Mouse (Mus musculus) forebrain, embryonic 16.5 days (tissue): Measurements from ENCODE around the gene Kctd3. TPM values are rescaled to one million over a fixed set of nuclear protein-coding genes. Genes with fewer than 3 reads are reported as not detected.

Experiments used
- ATAC-seq: fragments of 200-750 bp; cut with Nextera tagmentation; 2 replicates; pipeline ENCODE4 v1.8.0; 2017; ENCODE audit warnings: mild to moderate bottlenecking, moderate library complexity
- H3K27ac ChIP-seq: fragments of 300-500 bp; sonication (generic); 2 replicates; pipeline ENCODE4 v1.5.1; 2014; ENCODE audit warnings: low read length, control low read depth
- H3K27me3 ChIP-seq: fragments of 300-500 bp; sonication (generic); replicated peaks from 2 replicates; pipeline ENCODE4 v1.6.1; 2014; ENCODE audit warnings: low read length; ENCODE audit not compliant: control insufficient read depth, insufficient read depth
- H3K36me3 ChIP-seq: fragments of 300-500 bp; sonication (generic); 2 replicates; pipeline ENCODE4 v1.6.1; 2014; ENCODE audit not compliant: control insufficient read depth, insufficient read depth
- H3K4me1 ChIP-seq: fragments of 300-500 bp; sonication (generic); replicated peaks from 2 replicates; pipeline ENCODE4 v1.6.1; 2014; ENCODE audit warnings: low read length; ENCODE audit not compliant: control insufficient read depth, insufficient read depth
- H3K4me2 ChIP-seq: fragments of 300-500 bp; sonication (generic); 2 replicates; pipeline ENCODE4 v1.6.1; 2014; ENCODE audit warnings: mild to moderate bottlenecking, low read length, control low read depth
- H3K4me3 ChIP-seq: fragments of 300-500 bp; sonication (generic); replicated peaks from 2 replicates; pipeline ENCODE4 v1.5.1; 2014; ENCODE audit warnings: mild to moderate bottlenecking, low read length, control low read depth
- H3K9ac ChIP-seq: fragments of 300-500 bp; sonication (generic); replicated peaks from 2 replicates; pipeline ENCODE4 v1.6.1; 2014; ENCODE audit warnings: low read depth, low read length, control low read depth
- H3K9me3 ChIP-seq: fragments of 300-500 bp; sonication (generic); 2 replicates; pipeline ENCODE4 v1.6.1; 2016; ENCODE audit warnings: low read length; ENCODE audit not compliant: control insufficient read depth
- WGBS: fragments of 180-500 bp; shearing (Covaris S2); extraction: QIAGEN DNeasy Blood & Tissue Kit; methylation state at CpG from one replicate; pipeline ENCODE4 v1.1.7; 2014; 5-methylcytosine and 5-hydroxymethylcytosine counted together
- polyA plus RNA-seq: library from polyadenylated mRNA; unstranded; fragments of >200 nt; fragmentation: Nextera tagmentation; extraction: Ambion mirVana; gene quantifications from 2 replicates; pipeline ENCODE4 v1.2.1, GENCODE M21; 2015

Gene Kctd3
- polyA plus RNA-seq, 1 experiment from 2014 or later = 46.7 TPM

DNA sequence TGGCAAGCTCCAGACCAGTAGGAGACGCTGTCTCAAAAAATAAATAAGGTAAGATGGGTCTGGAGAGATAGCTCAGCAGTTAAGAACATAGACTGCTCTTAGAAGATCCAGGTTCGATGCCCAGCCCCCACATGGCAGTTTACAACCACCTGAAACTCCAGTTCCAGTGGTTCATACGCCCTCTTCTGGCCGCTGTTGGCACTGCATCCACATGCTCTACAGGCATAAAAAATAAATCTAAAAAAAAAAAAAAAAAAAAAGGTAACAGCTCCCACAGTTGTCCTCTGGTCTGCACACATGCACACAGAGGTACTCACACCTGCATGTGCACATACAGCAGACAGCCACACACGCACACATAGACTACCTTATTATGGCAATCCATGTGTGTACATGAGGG lies 59.8 kb downstream of the Kctd3 start:
- H3K4me1 ChIP-seq = peaks cover 5% of the 10 kb centered on the region; the same call in 1 of the 2 replicates
- WGBS = 70% methylated on average over 5 of the region's 5 CpGs
- H3K4me2 ChIP-seq = no peak overlapping the region
- no peak for ATAC-seq
- H3K4me3 ChIP-seq = no peak overlapping the region
- H3K9ac ChIP-seq = no peak overlapping the region
- no peaks in the 10 kb centered on the region for H3K9me3 ChIP-seq
- no peak overlapping the region for H3K27ac ChIP-seq
- H3K36me3 ChIP-seq = no peaks in the 10 kb centered on the region
- no peaks in the 10 kb centered on the region for H3K27me3 ChIP-seq

DNA sequence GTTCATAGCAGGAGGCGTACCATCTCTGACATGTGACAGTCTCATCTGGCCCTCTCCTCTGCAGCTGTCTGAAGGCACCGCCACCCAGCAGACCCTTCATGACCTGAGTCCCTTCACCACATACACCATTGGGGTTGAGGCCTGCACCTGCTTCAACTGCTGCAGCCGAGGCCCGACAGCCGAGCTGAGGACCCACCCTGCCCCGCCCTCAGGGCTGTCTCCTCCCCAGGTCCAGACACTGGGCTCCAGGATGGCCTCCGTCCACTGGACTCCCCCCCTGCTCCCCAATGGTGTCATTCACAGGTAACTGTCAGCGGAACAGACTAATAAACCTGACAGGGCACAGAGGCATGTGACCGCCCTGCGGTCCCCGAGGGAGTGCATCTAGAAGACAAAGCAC lies 60.8 kb downstream of the Kctd3 start:
- Histone ChIP-seq H3K36me3 (no peaks in the 10 kb centered on the region), H3K9ac (no peak overlapping the region), H3K4me3 (no peak overlapping the region), H3K9me3 (no peaks in the 10 kb centered on the region), H3K4me1 (peaks cover 5% of the 10 kb centered on the region; the same call in 1 of the 2 replicates), H3K27me3 (no peaks in the 10 kb centered on the region), H3K4me2 (no peak overlapping the region), H3K27ac (no peak overlapping the region)
- 91% methylated on average over 11 of the region's 11 CpGs for WGBS
- no peak for ATAC-seq

DNA sequence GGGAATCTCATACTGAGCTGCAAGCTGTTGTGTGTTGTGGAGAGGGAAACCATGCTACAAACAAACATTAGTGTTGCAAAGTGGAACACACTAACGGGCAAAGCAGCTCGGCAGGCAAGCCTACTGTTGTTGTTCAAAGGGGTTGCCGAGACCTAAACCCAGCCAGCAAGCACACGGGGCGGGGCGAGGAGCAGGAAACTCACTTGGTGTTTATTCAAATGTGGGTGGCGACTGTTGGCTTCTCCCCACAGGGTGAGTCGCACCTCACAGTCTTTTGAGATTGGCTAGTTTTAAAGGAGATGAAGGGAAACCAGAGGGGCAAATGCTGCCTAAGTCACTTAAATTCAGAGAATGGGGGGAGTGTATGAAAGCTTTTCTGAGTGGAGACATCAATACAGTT lies 62.3 kb downstream of the Kctd3 start:
- H3K27me3 ChIP-seq = no peaks in the 10 kb centered on the region
- H3K9me3 ChIP-seq = no peaks in the 10 kb centered on the region
- H3K4me3 ChIP-seq = no peak overlapping the region
- H3K4me2 ChIP-seq = no peak overlapping the region
- H3K27ac ChIP-seq = no peak overlapping the region
- ATAC-seq = no peak
- H3K36me3 ChIP-seq = no peaks in the 10 kb centered on the region
- WGBS = 46% methylated on average over 8 of the region's 8 CpGs
- H3K9ac ChIP-seq = no peak overlapping the region
- H3K4me1 ChIP-seq = peaks cover 5% of the 10 kb centered on the region; the same call in 1 of the 2 replicates

DNA sequence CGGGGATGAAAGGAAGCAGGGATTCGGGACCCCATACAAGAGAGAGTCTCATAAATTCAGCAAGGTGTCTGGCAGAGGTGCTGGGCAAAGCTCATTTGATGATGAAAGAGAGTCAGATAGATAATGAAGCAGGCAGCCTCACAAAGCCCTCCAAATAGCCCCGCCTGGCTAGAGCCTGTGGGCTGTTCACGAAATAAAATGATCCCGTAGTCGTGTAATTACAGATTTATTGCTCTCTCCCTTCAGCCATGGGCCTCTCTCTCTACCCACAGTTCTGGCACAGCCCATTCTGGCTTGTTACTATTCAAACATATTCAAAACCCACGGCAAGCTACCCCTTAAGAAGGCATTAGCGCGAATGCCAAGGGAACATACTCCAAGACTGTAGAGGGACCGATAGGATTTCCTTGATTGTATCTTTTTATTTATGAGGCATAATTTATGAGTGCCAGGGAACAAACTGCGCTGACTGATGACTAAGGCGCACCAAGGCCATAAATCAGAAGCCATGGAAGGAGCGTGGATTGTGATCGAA lies 70.3 kb downstream of the Kctd3 start:
- Histone ChIP-seq H3K27ac (no peak overlapping the region), H3K9me3 (peaks cover 3% of the 10 kb centered on the region; the same call in 1 of the 2 replicates), H3K4me1 (no peaks in the 10 kb centered on the region), H3K27me3 (no peaks in the 10 kb centered on the region), H3K9ac (no peak overlapping the region), H3K4me3 (no peak overlapping the region), H3K4me2 (no peak overlapping the region), H3K36me3 (no peaks in the 10 kb centered on the region)
- 71% methylated on average over 14 of the region's 14 CpGs for WGBS
- no peak for ATAC-seq
